Mouse (Mus musculus) lung, postnatal 4 days (tissue): ENCODE measurements at regions not wholly inside any gene's neighbourhood (a gene's known extent, or its start where the extent isn't known, plus 50 kb on each side); places are given as distances from the start of the nearest gene placed in this dataset.

ENCODE experiments used
- DNase-seq, 2 experiments: peaks; one replicate each; pipeline ENCODE4 v3.0.0; 2021

GRCm38 (mm10) chr9:111822094-111822493, 131.9 kb upstream of the Stac start:
- no peak for DNase-seq

- DNase-seq: no peak
These were observed 127.3 kb upstream of the Stac start for GRCm38 (mm10) chr9:111817461-111817860.

- DNase-seq: peak in 1 of 2 experiments; percentile 20
These were observed 114.8 kb upstream of the Stac start for GRCm38 (mm10) chr9:111804931-111805330.

- DNase-seq: no peak
These were observed 111.2 kb upstream of the Stac start for GRCm38 (mm10) chr9:111801381-111801780.

- DNase-seq: no peak
These were observed 110.7 kb upstream of the Stac start for GRCm38 (mm10) chr9:111800869-111801268.

GRCm38 (mm10) chr9:111778981-111779380, 88.8 kb upstream of the Stac start:
- no peak for DNase-seq

- no peak for DNase-seq
These were observed 87.4 kb upstream of the Stac start for GRCm38 (mm10) chr9:111777433-111778135.

GRCm38 (mm10) chr9:111774229-111774628, 84.1 kb upstream of the Stac start:
- no peak for DNase-seq

GRCm38 (mm10) chr9:111762653-111763468, 72.7 kb upstream of the Stac start:
- no peak for DNase-seq

GRCm38 (mm10) chr9:111755235-111755634, 65.1 kb upstream of the Stac start:
- no peak for DNase-seq

GRCm38 (mm10) chr9:111746151-111746550, 56.0 kb upstream of the Stac start:
- no peak for DNase-seq

GRCm38 (mm10) chr9:111745206-111745605, 55.1 kb upstream of the Stac start:
- no peak for DNase-seq
